Mouse (Mus musculus) MEL (cell line): Measurements from ENCODE around the gene Gtpbp1. TPM values are rescaled to one million over a fixed set of nuclear protein-coding genes. Genes with fewer than 3 reads are reported as not detected.

ENCODE experiments used
- DNase-seq: peaks from one replicate; pipeline ENCODE4 v3.0.0; 2011; ENCODE audit warnings: low read depth, low spot score
- H3K27ac ChIP-seq: 2 replicates; pipeline ENCODE4 v1.5.1; 2012; ENCODE audit warnings: low read depth, mild to moderate bottlenecking, control low read depth, low read length, moderate library complexity; ENCODE audit not compliant: control insufficient read depth
- H3K27me3 ChIP-seq, 2 experiments: fragments of 150-350 bp in 1 of 2; sonication (generic) in 1 of 2; 2 replicates each; pipeline ENCODE4 v1.6.1; 2012; ENCODE audit warnings: low read length in 2 of 2, mild to moderate bottlenecking in 2 of 2, improper control_type of control experiment in 1 of 2, moderate library complexity in 1 of 2; ENCODE audit not compliant: insufficient read depth in 2 of 2, control insufficient read depth in 1 of 2
- H3K36me3 ChIP-seq, 2 experiments: 2 replicates each; pipeline ENCODE4 v1.6.1; 2012 to 2014; ENCODE audit warnings: low read length in 2 of 2, improper control_type of control experiment in 1 of 2, inconsistent platforms in 1 of 2, mild to moderate bottlenecking in 1 of 2; ENCODE audit not compliant: insufficient read depth in 2 of 2, control insufficient read depth in 1 of 2
- H3K4me1 ChIP-seq, 2 experiments: fragments of 150-350 bp in 1 of 2; sonication (generic) in 1 of 2; 2 replicates each; pipeline ENCODE4 v1.6.1; 2012; ENCODE audit warnings: low read length in 2 of 2, improper control_type of control experiment in 1 of 2, mild to moderate bottlenecking in 1 of 2; ENCODE audit not compliant: insufficient read depth in 2 of 2, control insufficient read depth in 1 of 2
- H3K4me3 ChIP-seq, 2 experiments: fragments of 150-350 bp in 1 of 2; sonication (generic) in 1 of 2; 2 replicates each; pipeline ENCODE4 v1.5.1; 2012; ENCODE audit warnings: low read depth in 2 of 2, low read length in 2 of 2, mild to moderate bottlenecking in 2 of 2, moderate library complexity in 2 of 2, control low read depth in 1 of 2, improper control_type of control experiment in 1 of 2; ENCODE audit not compliant: control insufficient read depth in 1 of 2, insufficient read depth in 1 of 2
- H3K79me2 ChIP-seq: 2 replicates; pipeline ENCODE4 v1.6.1; 2012; ENCODE audit warnings: mild to moderate bottlenecking, low read length, moderate library complexity; ENCODE audit not compliant: control insufficient read depth, poor library complexity, insufficient read depth
- H3K9ac ChIP-seq: 2 replicates; pipeline ENCODE4 v1.6.1; 2012; ENCODE audit warnings: low read depth, mild to moderate bottlenecking, control low read depth, low read length, moderate library complexity; ENCODE audit not compliant: control insufficient read depth, poor library complexity, severe bottlenecking
- H3K9me3 ChIP-seq: fragments of 150-350 bp; sonication (generic); replicated peaks from 2 replicates; pipeline ENCODE4 v1.6.1; 2012; ENCODE audit warnings: mild to moderate bottlenecking, low read length, improper control_type of control experiment, moderate library complexity; ENCODE audit not compliant: insufficient read depth
- BHLHE40 ChIP-seq: IDR thresholded peaks from 2 replicates; pipeline ENCODE4 v1.6.1; 2012; ENCODE audit warnings: low read depth, mild to moderate bottlenecking, inconsistent platforms, low read length, improper control_type of control experiment, borderline replicate concordance
- CHD2 ChIP-seq: IDR thresholded peaks from 2 replicates; pipeline ENCODE4 v1.6.1; 2011; ENCODE audit warnings: low read length, improper control_type of control experiment
- E2F4 ChIP-seq: IDR thresholded peaks from 2 replicates; pipeline ENCODE4 v1.6.1; 2011; ENCODE audit warnings: low read depth, low read length, improper control_type of control experiment, borderline replicate concordance
- ELF1 ChIP-seq: IDR thresholded peaks from 2 replicates; pipeline ENCODE4 v1.6.1; 2014; ENCODE audit warnings: low read depth, mild to moderate bottlenecking, inconsistent platforms, low read length, improper control_type of control experiment, moderate library complexity
- EP300 ChIP-seq, 2 experiments: IDR thresholded peaks; 2 replicates each; pipeline ENCODE4 v1.6.1; 2011; ENCODE audit warnings: improper control_type of control experiment in 2 of 2, low read length in 2 of 2, low read depth in 1 of 2, mild to moderate bottlenecking in 1 of 2
- ETS1 ChIP-seq: IDR thresholded peaks from 2 replicates; pipeline ENCODE4 v1.6.1; 2012; ENCODE audit warnings: low read depth, mild to moderate bottlenecking, inconsistent platforms, low read length, improper control_type of control experiment, moderate library complexity
- GABPA ChIP-seq: IDR thresholded peaks from 2 replicates; pipeline ENCODE4 v1.6.1; 2012; ENCODE audit warnings: low read depth, mild to moderate bottlenecking, inconsistent platforms, low read length, improper control_type of control experiment, moderate library complexity
- HCFC1 ChIP-seq: IDR thresholded peaks from 2 replicates; pipeline ENCODE4 v1.6.1; 2012; ENCODE audit warnings: low read depth, mild to moderate bottlenecking, inconsistent platforms, low read length, improper control_type of control experiment, moderate library complexity
- KAT2A ChIP-seq: conservative IDR thresholded peaks from 2 replicates; pipeline ENCODE4 v1.6.1; 2012; ENCODE audit warnings: low read depth, low read length, improper control_type of control experiment, inconsistent platforms
- MAFK ChIP-seq: IDR thresholded peaks from 2 replicates; pipeline ENCODE4 v1.6.1; 2011; ENCODE audit warnings: low read depth, mild to moderate bottlenecking, low read length, improper control_type of control experiment, borderline replicate concordance
- MAX ChIP-seq: IDR thresholded peaks from 2 replicates; pipeline ENCODE4 v1.6.1; 2011; ENCODE audit warnings: low read length, improper control_type of control experiment
- MAZ ChIP-seq: IDR thresholded peaks from 2 replicates; pipeline ENCODE4 v1.6.1; 2012; ENCODE audit warnings: low read depth, mild to moderate bottlenecking, inconsistent platforms, low read length, improper control_type of control experiment
- MEF2A ChIP-seq: IDR thresholded peaks from 2 replicates; pipeline ENCODE4 v1.6.1; 2014; ENCODE audit warnings: low read depth, mild to moderate bottlenecking, inconsistent platforms, low read length, improper control_type of control experiment; ENCODE audit not compliant: poor library complexity, insufficient replicate concordance, severe bottlenecking; ENCODE audit errors: extremely low read depth
- MXI1 ChIP-seq: IDR thresholded peaks from 2 replicates; pipeline ENCODE4 v1.6.1; 2011; ENCODE audit warnings: mild to moderate bottlenecking, low read depth, low read length, improper control_type of control experiment
- MYB ChIP-seq: IDR thresholded peaks from 2 replicates; pipeline ENCODE4 v1.6.1; 2011; ENCODE audit warnings: mild to moderate bottlenecking, low read depth, low read length, improper control_type of control experiment
- MYC ChIP-seq: IDR thresholded peaks from 2 replicates; pipeline ENCODE4 v1.6.1; 2011; ENCODE audit warnings: low read depth, mild to moderate bottlenecking, low read length, improper control_type of control experiment, moderate library complexity
- NELFE ChIP-seq: IDR thresholded peaks from 2 replicates; pipeline ENCODE4 v1.6.1; 2011; ENCODE audit warnings: low read depth, low read length, improper control_type of control experiment
- POLR2A ChIP-seq, 2 experiments: IDR thresholded peaks; 2 replicates each; pipeline ENCODE4 v1.6.1; 2011 to 2012; ENCODE audit warnings: low read length in 2 of 2, mild to moderate bottlenecking in 2 of 2, control low read depth in 1 of 2, improper control_type of control experiment in 1 of 2, low read depth in 1 of 2, moderate library complexity in 1 of 2; ENCODE audit not compliant: control insufficient read depth in 1 of 2, insufficient read depth in 1 of 2, poor library complexity in 1 of 2
- POLR2AphosphoS2 ChIP-seq: IDR thresholded peaks from 2 replicates; pipeline ENCODE4 v1.6.1; 2011; ENCODE audit warnings: low read length, improper control_type of control experiment
- SIN3A ChIP-seq: IDR thresholded peaks from 2 replicates; pipeline ENCODE4 v1.6.1; 2012; ENCODE audit warnings: low read length, improper control_type of control experiment, inconsistent platforms
- SMC3 ChIP-seq: IDR thresholded peaks from 2 replicates; pipeline ENCODE4 v1.6.1; 2011; ENCODE audit warnings: low read depth, low read length, improper control_type of control experiment
- TAL1 ChIP-seq: IDR thresholded peaks from 2 replicates; pipeline ENCODE4 v1.6.1; 2012; ENCODE audit warnings: mild to moderate bottlenecking, inconsistent platforms, low read length, moderate library complexity, mixed read lengths
- TBP ChIP-seq: IDR thresholded peaks from 2 replicates; pipeline ENCODE4 v1.8.0; 2011; ENCODE audit warnings: low read depth, low read length, improper control_type of control experiment
- TCF12 ChIP-seq: IDR thresholded peaks from 2 replicates; pipeline ENCODE4 v1.6.1; 2014; ENCODE audit warnings: low read depth, mild to moderate bottlenecking, inconsistent platforms, low read length, improper control_type of control experiment, moderate library complexity
- UBTF ChIP-seq: IDR thresholded peaks from 2 replicates; pipeline ENCODE4 v1.6.1; 2012; ENCODE audit warnings: low read depth, mild to moderate bottlenecking, inconsistent platforms, low read length, improper control_type of control experiment, moderate library complexity, borderline replicate concordance; ENCODE audit not compliant: insufficient read depth
- ZC3H11A ChIP-seq: IDR thresholded peaks from 2 replicates; pipeline ENCODE4 v1.6.1; 2012; ENCODE audit warnings: low read depth, mild to moderate bottlenecking, inconsistent platforms, low read length, improper control_type of control experiment
- ZKSCAN1 ChIP-seq: IDR thresholded peaks from 2 replicates; pipeline ENCODE4 v1.6.1; 2012; ENCODE audit warnings: low read depth, mild to moderate bottlenecking, inconsistent platforms, low read length, improper control_type of control experiment, moderate library complexity
- polyA plus RNA-seq, 2 experiments: library from polyadenylated mRNA; stranded (reverse) in 1 of 2; unstranded in 1 of 2; fragments of >175 nt in 1 of 2; fragments of >200 nt in 1 of 2; gene quantifications; 2 replicates each; pipeline versions ENCODE4 v1.2.1 to v1.2.4; 2012; ENCODE audit warnings: low replicate concordance in 2 of 2, low read depth in 1 of 2; ENCODE audit not compliant: insufficient read length in 2 of 2, insufficient read depth in 1 of 2, missing spikeins in 1 of 2
- total RNA-seq: library from RNA; depleted of rRNA; stranded (reverse); fragments of 300-350 nt; gene quantifications from 2 replicates; pipeline ENCODE4 v1.2.3, GENCODE M21; 2012

Gtpbp1 gene
- total and polyA plus RNA-seq, 3 experiments: 50.3 to 92.2 TPM; not detected in 1

DNA sequence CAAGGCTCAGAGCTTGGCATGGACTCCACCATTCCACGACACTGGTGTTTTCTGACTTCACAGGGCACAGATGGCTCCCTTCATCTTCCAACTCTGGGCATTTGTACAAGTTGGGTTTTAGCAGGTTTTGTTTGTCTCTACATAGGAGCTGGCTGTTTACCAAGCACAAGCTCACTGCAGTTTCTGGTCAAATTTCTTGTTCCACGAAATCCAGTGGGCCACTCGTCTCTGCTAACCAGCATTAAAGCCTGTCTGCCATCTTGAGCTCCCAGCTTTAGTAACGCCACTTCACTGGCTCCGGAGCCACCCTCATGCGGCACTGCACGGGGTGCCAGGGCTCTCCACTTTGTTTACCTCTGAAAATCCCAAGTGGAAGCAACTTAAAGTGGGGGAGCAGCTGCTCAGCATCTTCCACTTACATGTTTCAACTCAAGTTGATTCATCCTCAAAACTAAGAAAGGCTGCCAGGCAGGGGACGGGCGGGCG, 76.0 kb downstream of the Gtpbp1 start:
- H3K36me3 ChIP-seq: no peaks in the 10 kb centered on the region
- no peak for TF ChIP-seq ZKSCAN1
- TF ChIP-seq POLR2A (IDR thresholded peaks at IDR 0.05; ENCODE audit: control insufficient read depth in 1 of 2, insufficient read depth in 1 of 2, low read depth in 1 of 2, low read length in 2 of 2, poor library complexity in 1 of 2): no peak
- no peak for TF ChIP-seq SIN3A
- TF ChIP-seq ZC3H11A: no peak
- no peak for TF ChIP-seq MXI1
- no peak for TF ChIP-seq CHD2
- TF ChIP-seq SMC3: no peak
- TF ChIP-seq HCFC1: no peak
- no peak for TF ChIP-seq ETS1
- no peak for TF ChIP-seq MEF2A
- TF ChIP-seq KAT2A: no peak
- TF ChIP-seq MAZ: no peak
- no peak for TF ChIP-seq POLR2AphosphoS2
- no peak for TF ChIP-seq GABPA
- TF ChIP-seq MAX: no peak
- no peak for TF ChIP-seq TCF12
- TF ChIP-seq, all 39 proteins: peak for 0
- H3K27me3 ChIP-seq: no peaks in the 10 kb centered on the region
- no peaks in the 10 kb centered on the region for H3K9me3 ChIP-seq
- no peaks in the 10 kb centered on the region for H3K79me2 ChIP-seq
- no peak overlapping the region for H3K4me3 ChIP-seq
- no peaks in the 10 kb centered on the region for H3K4me1 ChIP-seq
- DNase-seq: no peak
- no peak overlapping the region for H3K27ac ChIP-seq
- H3K9ac ChIP-seq: no peak overlapping the region

DNA sequence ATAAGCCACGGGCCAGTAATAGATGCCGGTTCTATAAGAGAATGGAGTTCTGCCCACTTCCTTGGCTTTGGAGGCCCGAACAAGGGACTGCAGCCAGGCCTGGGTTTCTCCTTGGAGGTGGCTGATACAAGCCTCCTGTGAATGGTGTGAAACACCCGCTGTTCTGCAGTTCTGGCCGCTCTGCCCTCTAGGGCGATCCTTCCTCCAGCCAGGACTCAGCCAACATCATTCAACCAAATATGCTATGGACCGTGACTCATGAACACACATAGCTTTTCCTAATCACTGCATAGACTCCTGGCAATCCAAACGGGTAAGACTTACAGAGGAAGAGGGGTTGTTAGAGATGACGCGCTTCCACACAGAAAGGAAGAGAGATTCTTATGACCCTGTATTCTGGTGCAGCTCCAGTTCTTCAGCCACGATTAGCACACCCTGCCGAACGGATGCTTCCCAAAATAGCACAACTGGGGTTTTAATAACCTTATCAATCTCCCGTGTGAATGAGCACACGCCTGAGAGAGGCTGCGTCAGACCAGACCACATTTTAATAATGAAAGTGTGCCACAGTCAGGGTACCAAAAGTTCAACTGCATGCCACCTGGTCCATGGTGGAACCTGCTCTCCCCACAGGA, 76.8 kb downstream of the Gtpbp1 start:
- no peak for TF ChIP-seq MYB
- no peak for TF ChIP-seq KAT2A
- TF ChIP-seq MAFK: no peak
- TF ChIP-seq TBP: no peak
- TF ChIP-seq EP300 (IDR thresholded peaks at IDR 0.05; ENCODE audit: low read depth in 1 of 2, low read length in 2 of 2): no peak
- TF ChIP-seq BHLHE40: no peak
- TF ChIP-seq UBTF: no peak
- no peak for TF ChIP-seq ELF1
- TF ChIP-seq NELFE: no peak
- no peak for TF ChIP-seq GABPA
- TF ChIP-seq TCF12: no peak
- no peak for TF ChIP-seq MEF2A
- TF ChIP-seq MAX: no peak
- no peak for TF ChIP-seq MYC
- TF ChIP-seq TAL1: no peak
- TF ChIP-seq MXI1: no peak
- TF ChIP-seq ETS1: no peak
- no peak for TF ChIP-seq E2F4
- no peaks in the 10 kb centered on the region for H3K9me3 ChIP-seq
- no peak overlapping the region for H3K27ac ChIP-seq
- no peaks in the 10 kb centered on the region for H3K36me3 ChIP-seq
- H3K79me2 ChIP-seq: no peaks in the 10 kb centered on the region
- H3K27me3 ChIP-seq: no peaks in the 10 kb centered on the region
- no peak overlapping the region for H3K4me3 ChIP-seq
- no peak for DNase-seq
- no peaks in the 10 kb centered on the region for H3K4me1 ChIP-seq
- H3K9ac ChIP-seq: no peak overlapping the region
